Mouse (Mus musculus) spleen, postnatal 14 days (tissue): ENCODE measurements around the gene Ctu2.

Experiments
- DNase-seq, 2 experiments: peaks; one replicate each; pipeline ENCODE4 v3.0.0; 2021 to 2022; ENCODE audit warnings: low spot score in 2 of 2

Ctu2 gene

DNA sequence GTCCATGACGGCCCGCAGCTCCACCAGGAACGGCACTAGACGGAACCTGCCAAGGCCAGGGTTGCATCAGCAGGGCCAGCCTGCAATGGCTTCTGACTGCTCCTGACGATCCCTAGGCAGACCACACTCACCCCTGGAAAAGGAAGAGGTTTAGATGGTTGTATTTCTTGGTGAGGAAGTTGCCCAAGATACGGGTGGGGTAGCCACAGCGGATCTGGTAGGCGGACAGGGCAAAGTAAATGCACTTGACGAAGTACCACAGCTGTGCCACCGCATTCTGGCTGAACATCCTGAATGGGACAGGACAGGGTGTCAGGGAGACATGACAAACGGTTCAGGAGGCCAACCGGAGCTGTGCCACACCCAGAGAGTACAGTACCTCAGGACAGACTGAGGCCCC is 8.9 kb downstream of the Ctu2 start:
- DNase-seq: no peak

DNA sequence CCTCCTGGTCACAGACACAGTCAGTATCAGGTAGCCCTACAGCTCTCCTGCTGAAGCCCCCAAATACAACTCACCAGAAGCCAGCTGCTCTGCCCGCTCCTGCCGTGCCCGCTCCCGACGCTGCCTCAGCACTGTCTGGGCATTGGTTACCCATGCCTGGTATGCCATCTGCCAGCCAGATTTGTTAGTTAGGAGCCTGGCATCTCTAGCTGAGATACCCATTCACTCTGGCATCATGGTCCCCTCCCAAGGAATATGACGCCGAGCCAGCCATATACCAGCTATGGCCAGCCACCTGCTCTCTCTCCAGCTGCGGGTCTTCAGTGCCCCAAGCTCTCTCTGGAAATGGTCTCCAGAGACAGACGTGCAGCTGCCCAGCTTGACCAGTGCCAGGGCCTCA is 12.4 kb downstream of the Ctu2 start:
- DNase-seq: no peak

DNA sequence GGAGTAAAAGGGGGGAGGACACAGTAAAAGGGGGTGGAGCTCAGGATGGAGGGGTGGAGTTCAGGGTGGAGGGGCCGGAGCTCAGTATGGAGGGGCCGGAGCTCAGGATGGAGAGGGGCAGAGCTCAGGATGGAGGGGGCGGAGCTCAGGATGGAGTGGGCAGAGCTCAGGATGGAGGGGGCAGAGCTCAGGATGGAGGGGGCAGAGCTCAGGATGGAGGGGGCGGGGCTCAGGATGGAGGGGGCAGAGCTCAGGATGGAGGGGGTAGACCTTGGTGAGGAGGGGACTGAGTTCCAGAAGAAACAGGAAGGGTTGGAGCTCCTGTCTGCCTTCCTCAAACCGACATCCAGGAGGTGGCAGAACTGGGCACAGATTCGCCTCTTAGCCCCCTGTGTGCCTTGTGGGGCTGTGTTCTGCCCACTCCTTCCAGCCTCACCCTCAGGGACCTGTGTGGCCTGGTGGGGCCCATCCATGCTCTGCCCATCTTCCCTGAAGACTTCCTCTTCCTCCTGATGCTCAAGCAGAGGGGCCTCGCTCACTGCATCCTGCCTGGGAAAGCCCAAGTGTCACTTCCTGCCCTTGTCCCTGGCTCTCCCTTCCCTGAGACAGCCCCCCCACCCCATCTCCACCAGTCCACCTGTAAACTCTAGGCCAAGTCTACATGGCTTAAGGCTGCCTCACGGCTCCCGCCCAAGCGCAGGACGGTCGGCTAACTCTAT is 21.2 kb downstream of the Ctu2 start:
- DNase-seq: no peak

DNA sequence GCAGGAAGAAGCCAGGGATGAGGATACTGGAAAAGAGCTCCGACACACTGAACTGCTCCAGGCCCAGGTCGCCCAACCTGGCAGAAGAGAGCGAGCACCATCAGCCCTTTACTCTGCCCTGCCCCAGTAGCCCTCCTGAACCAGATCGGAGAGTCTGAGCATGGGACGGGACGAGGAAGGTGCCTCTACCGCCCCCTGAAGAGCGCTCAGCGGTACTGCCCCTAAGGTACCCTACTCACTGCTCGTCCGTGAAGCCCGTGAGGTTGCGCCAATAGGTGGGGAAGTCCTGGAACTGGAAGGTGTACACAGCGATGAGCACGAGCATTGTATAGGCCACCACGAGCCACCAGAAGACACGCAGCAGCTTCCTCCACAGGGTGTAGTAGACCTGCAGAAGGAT is 22.0 kb downstream of the Ctu2 start:
- no peak for DNase-seq

DNA sequence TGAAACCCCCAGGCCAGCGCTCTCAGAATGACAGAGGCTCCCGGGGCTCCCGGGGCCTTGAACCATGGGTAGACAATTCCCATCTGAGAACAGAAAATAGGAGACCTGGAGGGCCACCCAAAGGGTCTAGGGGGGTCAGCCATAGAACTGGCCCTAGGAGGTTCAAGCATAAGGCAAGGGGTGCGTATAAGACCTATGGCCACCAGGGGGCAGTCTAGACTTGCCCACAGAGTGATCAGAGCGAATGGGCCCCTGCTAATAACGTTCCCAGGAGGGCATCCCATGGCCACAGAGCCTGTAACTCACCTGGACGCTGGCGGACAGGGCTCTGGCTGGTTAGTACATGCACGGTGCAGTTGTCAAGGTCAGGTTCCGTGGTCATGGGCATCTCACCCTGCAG is 24.9 kb downstream of the Ctu2 start:
- peak; percentile 60 to 82 for DNase-seq

DNA sequence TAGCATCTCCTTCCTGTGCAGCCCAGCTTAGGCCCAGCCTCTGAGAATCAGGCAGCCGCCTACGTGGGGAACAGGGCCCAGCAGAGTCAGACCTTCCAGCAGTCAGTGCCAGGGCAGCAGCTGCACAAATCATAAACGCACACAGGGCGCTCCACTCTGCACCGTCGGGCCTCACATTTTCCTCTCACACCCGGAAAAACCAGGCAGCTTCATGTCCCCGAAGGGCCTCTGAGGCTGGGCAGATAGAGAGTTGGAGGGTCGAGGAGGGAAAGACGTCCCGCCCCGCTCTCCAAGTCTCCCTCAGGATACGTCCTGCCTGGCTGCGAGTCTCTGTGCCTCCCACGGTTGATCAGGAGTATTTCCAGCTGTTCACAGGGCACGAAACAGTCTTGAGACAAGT is 35.6 kb downstream of the Ctu2 start:
- no peak for DNase-seq

DNA sequence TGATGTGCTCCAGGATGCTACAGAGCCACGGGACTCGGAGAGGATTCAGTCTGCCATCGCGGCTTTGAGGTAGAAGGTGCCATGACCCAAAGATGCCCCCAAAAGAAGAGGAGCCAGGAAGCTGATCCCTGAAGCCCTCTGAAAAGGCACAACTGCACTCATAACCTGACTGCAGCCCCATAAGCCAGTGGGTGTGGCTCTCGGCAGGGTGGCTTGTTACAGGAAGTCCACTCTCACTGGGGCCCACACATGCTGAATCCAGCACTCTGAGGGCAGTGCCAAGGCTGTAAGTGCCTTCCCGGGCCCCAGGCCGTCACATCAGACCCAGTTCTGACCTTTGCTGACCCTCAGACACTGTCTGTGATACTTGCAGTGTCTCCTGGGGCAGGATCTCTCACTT is 36.4 kb downstream of the Ctu2 start:
- DNase-seq: no peak

DNA sequence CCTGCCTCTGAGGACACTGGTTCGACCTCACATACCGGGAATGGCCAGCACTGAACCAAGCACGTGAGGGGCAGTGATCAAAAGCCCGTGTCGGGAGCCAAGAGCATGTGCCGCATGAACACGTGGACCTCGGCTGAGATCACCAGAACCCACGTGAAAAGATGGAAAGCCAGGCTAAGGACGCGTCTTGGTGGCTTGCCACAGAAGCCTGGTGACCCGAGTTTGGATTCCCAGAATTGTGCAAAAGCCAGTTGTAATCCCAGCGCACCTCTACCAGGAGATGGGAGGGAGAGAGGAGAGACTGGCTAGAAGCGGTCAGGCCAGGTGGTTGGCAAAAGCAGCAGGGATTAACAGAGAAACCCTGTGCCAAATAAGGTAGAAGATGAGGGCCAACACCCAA is 39.8 kb downstream of the Ctu2 start:
- DNase-seq: no peak

DNA sequence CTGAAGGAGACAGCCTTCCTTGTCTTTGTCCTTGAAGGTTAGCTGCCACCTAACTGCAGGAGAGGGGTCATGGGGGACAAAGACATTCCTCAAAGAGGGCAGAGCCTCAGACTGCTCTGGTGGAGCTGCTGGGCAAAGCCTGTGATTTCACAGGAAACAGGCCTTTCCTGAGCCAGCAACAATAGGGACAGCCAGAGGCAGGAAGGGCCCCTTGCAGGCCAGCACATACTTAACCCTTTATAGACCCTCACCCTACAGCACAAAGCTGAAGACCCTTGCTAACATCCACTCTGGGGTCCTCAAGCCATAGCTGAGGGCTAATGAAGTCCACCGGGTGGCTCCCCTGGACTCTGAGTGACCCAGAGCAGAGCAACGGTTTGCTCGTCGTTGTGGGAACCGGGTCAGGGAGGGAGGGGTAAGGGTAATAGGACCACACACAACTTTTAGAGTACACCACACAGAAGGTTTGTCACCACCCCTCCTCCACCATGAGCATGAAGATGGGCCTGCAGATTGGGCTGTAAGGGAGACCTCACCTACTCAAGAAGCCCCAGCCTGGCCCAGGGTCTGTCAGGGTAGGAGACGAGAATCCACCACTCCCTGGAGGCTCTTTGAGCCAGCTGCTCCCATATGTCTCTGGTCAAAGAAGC is 41.7 kb downstream of the Ctu2 start:
- DNase-seq: no peak

DNA sequence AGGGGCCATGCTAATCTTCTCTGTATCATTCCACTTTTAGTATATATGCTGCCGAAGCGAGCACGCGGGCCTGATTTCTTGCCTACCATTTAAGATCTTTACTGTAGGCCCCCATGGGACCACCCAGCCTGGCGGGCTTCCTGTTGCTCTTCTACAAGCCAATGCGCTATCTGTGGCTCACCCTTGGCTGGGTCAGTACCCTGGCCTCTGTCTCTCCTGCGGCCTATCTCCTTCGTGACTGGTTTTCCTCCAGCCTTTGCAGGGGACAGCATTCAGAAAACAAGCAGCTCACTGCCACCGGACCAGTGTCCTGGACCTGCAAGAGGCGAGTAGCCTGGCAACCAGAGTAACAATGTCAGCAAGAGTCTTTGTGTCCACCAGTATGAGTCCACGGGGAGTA is 44.7 kb downstream of the Ctu2 start:
- no peak for DNase-seq

DNA sequence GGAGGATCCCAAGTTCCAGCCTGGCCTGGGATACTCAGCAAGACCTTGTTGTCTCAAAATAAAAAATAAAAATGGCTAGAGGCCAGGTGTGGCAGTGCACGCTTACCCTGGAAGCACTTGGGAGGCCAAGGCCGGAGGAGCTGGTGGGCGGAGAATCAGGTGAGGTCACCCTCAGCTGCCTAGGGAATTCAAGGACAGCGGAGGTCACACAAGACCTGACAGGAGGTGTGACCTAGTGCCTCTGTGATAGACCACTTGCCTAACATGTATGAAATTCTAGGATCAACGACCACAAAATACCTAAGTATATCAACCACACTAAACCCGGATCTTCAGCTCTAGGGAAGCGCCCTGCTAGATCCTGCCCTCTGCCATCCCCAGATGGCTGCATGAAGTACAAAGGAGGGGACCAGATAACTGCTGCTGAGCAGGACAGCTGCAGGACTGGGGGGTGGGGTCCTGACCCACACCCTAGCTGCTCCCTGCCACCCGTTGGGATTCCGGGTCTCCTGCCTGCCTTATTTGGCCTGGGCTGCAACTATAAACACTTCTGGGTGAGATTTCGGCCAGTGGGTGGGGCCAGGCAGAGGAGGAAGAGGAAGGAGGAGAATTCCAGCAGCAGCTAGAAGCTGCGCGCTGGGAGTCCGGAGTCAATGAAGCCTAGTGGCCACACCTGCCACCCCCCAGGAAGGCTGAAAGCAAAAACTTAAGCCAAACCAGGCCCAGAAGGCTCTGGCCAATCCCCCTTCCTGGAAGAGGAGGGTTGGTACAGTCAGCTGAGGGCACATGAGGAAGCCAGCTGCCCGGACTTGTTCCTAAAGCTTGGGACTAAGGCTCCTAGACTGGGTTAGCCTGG is 47.1 kb downstream of the Ctu2 start:
- no peak for DNase-seq

DNA sequence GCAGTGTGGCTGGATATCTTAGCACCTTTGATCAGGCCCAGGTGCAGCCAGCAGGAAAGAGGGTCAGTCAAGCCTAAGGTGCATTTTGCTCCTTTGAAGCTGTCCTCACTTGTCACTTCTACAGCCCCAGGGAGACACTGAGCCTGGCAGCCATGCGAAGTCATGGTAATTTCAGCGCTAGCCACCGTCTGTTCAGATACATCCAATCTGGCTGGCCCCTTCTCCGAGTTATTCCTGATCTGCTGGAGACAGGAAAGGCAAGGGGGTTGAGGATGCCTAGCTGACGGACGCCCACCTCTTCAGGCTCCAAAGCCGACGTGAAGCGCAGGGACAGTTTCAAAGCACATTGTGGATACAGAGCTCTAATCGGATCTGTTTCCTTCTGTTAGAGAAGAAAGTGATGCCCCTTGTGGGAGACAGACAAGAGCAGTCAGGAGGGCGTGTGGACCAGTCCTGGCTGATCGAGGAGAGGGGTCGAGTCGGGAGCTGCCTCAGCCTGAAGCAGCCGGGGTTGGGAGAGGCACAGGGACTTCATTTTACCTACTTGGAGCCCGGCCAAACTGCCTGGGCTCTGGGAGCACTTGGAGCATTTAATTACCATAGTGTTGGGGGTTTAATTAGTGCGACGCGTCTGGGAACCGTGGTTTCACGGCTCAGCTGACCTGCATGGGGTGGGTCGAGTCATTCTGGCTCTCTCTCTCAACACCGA is 47.9 kb downstream of the Ctu2 start:
- no peak for DNase-seq

DNA sequence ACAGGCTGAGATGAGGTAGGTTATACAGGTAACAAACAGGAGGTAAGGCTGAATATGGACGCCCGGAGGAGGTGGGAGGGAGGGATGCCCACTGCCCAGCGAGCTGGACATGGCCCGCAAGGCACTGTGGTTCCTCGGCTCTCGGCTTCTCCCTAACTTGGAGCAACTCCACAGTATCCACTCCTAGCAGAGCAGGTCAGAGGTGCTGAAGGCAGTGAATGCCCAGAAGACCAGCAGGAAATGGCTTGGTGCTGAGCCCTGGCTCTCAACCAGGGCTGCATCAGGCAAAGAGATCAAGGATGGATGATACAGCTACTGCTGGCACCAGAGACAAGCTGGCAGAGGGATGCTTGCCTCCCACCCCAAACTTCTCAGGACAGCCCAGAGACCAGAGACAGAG is 48.6 kb downstream of the Ctu2 start:
- no peak for DNase-seq

DNA sequence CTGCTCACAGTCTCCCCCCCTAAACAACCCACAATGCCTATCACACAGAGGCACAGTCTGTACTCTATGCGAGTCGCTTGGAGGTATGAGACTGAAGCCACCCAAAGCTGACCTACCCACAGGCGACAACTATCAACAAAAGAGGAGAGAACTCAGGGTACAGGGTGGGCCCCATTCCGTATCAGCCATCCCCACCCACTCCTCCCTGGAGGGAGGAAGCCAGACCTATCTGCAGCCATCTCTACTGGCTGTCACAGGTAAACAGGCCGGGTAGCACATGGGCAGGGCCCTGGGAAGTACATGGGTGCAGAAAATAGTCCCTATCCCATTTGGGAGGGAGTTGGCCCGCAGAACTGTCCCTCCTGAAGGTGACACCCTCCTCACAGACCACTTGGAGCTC is 49.1 kb downstream of the Ctu2 start:
- no peak for DNase-seq

DNA sequence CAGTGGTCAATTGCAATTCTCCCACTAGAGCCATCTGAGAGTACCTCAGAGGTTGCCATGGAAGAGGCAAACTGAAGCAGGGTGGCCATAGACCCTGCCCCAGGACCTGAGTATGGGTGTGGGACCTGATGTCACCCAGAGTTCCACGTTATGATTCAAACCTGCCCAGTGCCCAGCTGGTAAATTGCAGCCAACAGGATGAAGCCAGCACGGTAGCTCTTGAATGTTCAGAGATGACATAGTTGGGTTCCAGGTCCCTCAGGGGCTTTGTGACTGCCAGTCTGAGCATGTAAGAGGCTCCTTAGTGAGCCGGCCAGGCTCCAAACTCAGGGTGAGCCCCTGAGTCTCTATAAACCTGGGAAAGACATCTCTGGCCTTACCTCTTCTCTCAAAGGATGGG is 50.1 kb downstream of the Ctu2 start:
- no peak for DNase-seq

DNA sequence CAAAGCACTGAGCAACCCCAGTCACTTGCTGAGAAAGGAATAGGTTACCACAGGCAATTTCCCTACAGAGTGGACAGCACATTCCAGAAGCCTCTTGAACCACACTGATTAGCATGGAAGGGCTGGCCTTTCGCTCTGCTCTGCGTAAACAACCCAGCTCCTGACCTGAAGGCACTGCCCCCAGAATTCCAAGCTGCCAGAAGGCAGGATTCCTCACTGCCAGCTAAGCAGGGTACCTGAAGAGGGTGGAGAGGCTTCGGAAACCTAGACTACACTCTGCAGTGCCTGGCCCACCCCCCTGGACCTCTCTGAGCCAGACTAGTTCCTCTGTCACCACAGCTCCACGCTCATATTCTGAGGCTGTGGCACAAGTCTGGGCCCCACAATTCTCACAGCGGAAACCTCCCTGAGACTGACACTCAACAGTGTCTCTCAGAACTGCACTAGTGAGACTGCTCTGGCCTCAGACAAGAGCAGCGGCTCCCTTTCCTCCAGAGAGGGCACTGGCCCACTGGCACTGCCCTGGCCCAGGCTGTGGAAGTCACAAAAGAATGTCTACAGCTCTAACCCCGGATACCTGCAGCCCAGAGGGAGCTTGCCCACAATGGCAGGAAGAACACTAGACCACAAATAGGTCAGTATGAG is 50.7 kb downstream of the Ctu2 start:
- no peak for DNase-seq

DNA sequence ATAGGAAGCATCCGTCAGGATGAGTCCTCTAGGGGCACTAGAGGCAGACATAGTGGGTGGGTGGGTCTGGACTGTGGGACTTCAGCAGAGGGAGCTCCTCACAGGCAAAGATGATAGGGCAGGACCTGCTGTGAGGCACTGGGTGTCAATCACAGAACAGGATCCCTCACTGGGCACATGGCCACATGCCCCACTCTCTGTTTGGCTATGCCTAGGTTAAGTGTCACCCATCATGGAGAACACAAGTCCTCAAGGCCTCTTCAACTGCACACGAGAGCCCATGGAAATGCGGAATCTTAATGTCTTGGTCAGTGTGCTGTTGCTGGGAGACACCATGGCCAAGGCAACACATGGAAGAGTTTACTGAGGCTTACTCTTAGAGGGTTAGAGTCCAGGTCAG is 52.0 kb downstream of the Ctu2 start:
- no peak for DNase-seq

DNA sequence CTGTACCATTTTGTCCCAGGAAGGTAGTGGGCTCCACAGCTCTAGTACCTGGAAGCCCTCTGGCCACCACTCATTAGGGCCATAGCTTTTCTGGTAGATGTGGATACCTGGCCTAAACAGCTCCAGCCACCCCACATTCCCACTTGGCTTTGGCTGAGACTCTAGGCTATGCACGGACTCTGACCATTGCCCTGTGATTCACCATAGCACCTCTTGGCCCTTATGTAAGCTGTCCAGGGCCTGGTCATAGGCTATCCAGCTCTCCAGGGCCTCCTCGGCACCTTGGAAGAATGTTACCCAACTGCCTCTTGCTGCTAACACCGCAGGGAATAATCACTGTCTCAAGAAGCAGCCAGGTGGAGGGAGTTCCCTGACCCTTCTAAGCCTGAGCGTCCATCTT is 53.2 kb downstream of the Ctu2 start:
- no peak for DNase-seq

DNA sequence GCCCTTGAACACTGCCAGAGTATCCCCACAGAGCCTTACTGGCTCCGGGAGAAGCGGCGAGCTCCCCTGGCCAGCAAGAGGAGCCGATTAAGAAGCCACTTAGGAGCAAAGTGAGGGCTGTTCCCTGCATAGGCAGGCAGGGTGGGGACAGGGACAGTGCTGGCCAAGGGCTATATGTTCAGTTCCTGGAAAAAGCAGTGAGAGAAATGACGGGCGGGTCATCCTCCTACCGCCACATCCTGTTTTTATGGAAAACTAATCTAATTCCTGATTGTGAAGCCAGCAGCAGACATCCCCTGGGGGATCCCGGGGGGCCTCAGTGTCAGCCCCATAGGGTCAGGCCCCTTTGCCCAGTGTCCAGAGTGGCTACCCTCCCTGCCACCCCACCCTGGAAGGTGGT is 55.4 kb downstream of the Ctu2 start:
- DNase-seq: no peak
